Mouse (Mus musculus): ENCODE data around the gene Fgfr2.
"Not testable (repeated sequence)": the region's sequence is repeated elsewhere in the genome, so short reads cannot be mapped to it uniquely, and the experiment has no call there.

The Fgfr2 gene

GRCm38 (mm10) chr7:132480696-132481306 is 642.3 kb downstream of the Fgfr2 start:
- DNase-seq, result no peak

- no peak for DNase-seq
Measured at GRCm38 (mm10) chr7:132478295-132478809, 644.8 kb downstream of the Fgfr2 start.

GRCm38 (mm10) chr7:132477753-132478152 is 645.4 kb downstream of the Fgfr2 start:
- no peak for DNase-seq

DNA sequence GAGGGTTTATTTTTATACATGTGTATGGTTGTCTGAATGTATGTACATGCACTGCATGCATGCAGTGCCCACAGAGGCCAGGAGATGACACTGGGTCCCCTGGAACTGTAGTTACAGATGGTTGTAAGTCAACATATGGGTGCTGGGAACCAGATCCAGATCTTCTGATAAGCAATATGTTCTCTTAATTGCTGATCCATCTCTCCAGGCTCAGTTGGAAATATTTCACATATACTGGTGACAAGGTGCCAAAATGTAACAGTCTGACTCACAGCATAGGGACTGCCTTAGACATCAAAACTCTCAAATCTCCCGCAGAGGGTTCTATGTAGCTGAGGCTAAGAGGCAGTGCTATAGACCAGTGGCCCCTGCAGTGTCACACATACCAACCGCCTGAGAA is 646.7 kb downstream of the Fgfr2 start:
- no peak for DNase-seq

DNA sequence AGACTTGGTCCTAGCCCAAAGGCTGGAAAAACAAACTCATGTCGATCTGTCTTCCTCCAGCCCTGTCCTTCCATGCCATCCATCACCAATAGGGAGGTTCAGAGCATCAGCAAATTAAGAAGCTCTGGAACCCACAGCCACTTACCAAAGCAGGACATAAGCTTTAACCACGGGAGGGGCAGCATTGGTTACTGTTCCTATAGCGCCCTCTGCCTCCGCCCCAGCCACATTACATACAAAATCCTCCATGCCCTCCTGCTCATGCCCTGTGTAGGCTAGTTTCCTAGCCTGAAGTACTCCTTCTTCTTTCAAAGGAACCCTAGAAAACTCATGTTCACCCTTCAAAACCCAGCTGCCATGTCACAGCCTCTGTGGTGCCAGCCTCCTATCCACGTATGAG is 648.1 kb downstream of the Fgfr2 start:
- DNase-seq, result peak; percentile 79

- peak; percentile 68 for DNase-seq
Measured at GRCm38 (mm10) chr7:132471327-132471726, 651.8 kb downstream of the Fgfr2 start.

GRCm38 (mm10) chr7:132468391-132468790 is 654.8 kb downstream of the Fgfr2 start:
- no peak for DNase-seq

DNA sequence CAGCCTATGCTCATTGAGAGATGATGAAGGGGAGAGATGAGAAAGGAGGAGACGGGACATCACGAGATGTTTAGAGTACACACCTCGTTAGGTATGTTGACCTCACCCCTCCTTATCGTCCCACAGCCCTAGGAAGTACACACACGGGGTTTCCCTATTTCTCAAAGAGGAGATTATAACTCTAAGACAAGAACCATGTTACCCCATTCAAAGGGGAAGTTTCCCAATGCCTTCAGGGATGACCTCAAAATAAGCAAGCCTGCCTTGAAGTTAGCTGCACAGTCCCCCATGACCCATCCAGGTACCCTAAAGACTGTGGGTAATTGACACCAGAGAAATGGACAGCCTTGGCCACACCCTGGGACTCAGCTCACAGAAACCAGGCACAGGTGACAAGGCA is 657.3 kb downstream of the Fgfr2 start:
- no peak for DNase-seq

DNA sequence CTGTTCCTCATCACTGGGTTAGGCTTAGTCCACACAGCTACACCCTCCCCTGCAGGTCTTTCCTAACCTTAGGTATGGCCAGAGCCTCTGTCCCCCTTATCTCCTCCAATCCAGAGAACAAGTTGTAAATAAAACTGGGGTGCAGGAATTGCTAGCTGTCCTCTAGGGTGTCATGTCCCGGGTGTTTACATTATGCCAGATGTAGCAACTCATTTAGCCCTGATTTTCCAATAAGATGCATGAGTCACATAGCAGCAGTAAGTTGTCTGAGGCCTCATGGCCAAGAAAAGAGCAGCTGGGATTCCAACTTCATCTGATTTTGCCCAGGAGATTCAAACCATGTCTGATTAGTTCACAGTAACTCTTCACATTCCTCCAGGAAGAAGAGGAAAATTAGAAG is 658.3 kb downstream of the Fgfr2 start:
- no peak for DNase-seq

DNA sequence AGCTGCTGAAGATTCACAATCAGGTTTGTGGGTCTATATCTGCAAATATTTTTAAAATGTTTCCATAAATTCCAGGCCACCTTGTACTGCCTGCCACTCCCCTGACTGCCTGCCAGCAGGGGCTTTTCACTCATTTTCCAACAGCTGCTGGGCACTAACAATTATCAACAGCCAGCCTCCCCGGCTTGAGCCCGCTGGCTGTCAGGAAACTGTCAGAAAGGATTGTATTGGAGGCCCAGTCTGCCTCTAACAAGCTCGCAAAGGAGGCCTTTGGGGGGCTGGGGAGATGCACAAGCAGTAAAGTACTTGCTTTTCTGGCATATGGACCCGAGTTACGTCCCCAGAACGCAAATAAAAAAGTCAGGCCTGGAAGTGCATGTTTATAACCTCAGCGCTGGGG is 664.7 kb downstream of the Fgfr2 start:
- DNase-seq, result no peak

- DNase-seq, result no peak
Measured at GRCm38 (mm10) chr7:132455071-132455720, 668.0 kb downstream of the Fgfr2 start.

DNA sequence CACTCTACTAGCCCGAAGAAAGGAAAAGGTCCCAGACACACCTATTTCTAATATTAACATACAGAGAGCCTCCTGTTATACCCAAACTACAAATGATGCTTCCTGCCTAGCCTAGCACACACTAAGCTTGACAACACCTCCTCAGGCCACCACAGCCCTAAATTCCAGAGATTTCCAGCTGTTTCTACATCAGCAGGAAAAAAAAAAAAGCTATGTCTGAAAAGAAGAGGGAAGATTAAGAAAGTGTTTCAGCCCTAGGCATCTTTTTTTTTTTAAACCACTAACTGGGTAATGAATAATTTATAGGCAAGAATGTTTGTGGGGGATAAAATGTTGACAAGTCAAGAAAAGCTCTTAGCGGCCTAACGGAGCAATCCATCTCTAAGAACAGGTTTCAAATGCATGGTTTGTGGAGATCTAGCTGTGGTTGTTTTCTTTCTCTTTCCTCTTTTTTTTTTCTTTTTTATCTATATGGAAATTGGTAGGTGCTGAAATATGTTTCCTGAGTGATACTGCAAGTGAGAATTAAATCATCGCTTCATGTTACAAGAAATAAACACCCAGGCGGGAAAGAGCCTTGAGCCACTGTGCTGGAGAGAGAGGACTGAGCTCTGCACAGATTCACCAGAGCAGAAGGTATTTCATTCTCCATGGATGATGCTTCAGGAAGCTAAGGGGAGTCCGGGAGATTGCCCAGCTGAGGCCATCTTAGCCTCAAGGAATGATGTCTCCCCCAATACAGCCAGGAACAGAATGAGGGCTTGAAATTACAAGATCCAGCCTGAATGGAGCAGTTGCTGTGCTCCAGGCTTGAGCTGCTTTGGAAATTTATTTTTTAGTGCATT is 673.0 kb downstream of the Fgfr2 start:
- DNase-seq, result no peak

DNA sequence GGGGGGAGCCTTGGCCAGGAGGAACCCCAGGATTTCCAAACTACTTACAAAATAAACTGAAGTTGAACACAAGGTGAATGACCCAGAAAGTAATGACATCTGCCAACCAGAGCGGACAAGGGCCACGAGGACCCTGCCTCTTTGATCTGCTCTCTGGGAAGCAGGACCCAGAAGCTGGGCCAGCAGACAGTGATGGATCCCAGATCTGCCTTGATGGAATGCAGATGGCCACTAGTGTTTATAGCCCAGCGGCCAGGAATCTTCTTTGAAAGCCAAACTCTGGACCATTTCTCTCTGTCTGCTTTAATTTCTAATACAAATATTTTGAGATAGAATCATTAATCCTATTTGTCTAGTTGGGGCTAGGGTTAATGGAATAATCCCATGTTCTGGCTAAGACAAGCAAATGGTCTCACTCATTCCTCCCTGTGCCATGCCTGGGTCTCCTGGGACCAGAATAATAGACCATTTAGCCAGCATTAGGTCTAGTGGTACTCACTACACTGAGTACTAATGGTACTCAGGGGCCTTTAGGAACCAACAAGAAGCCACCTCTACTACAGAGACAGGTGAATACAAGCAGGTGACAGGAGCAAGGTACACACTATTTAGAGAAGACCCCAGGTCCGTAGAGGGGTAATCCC is 674.5 kb downstream of the Fgfr2 start:
- DNase-seq, result no peak

- DNase-seq, result no peak
Measured at GRCm38 (mm10) chr7:132447558-132447957, 675.6 kb downstream of the Fgfr2 start.

- DNase-seq, result no peak
Measured at GRCm38 (mm10) chr7:132446841-132447240, 676.3 kb downstream of the Fgfr2 start.

- no peak for DNase-seq
Measured at GRCm38 (mm10) chr7:132444221-132444620, 678.9 kb downstream of the Fgfr2 start.

DNA sequence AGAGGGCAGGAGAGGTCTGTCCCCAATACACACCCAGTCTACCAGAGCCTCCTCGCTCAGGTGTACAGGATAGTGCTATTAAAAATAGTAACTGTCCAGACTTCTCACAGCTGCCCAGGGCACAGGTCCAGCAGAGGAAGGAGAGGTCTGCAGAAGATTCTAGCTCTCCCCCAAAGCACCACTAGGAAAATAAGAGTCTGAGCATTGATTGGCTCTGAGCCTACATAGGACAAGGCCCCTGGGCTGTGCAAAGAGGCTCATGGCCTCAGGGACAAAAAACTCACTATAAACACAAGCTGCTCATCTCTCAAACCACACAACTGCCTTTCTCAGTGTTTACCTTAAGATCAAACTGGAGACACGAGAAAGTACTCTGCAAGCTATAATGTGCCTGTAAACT is 679.4 kb downstream of the Fgfr2 start:
- no peak for DNase-seq

GRCm38 (mm10) chr7:132443134-132443533 is 680.0 kb downstream of the Fgfr2 start:
- no peak for DNase-seq

DNA sequence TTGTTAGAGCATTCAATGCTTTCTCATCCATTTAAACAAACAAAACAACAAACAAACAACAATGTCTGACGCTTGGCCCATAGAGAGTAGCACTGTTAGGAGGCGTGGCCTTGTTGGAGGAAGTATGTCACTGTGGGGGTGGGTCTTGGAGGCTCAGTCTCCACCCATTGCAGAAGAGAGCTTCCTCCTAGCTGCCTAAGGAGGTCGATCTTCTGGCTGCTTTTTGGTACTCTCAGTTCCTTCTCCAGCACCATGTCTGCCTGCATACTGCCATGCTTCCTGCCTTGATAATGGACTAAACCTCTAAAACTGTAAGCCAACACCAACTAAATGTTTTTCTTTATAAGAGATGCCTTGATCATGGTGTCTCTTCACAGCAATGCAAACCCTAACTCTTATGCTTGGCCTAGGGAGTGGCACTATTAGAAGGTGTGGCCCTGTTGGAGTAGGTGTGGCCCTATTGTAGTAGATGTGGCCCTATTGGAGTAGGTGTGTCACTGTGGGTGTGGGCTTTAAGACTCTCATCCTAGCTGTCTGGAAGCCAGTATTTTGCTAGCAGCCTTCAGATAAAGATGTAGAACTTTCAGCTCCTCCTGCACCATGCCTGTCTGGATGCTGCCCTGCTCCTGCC is 680.9 kb downstream of the Fgfr2 start:
- not testable (repeated sequence) for DNase-seq

DNA sequence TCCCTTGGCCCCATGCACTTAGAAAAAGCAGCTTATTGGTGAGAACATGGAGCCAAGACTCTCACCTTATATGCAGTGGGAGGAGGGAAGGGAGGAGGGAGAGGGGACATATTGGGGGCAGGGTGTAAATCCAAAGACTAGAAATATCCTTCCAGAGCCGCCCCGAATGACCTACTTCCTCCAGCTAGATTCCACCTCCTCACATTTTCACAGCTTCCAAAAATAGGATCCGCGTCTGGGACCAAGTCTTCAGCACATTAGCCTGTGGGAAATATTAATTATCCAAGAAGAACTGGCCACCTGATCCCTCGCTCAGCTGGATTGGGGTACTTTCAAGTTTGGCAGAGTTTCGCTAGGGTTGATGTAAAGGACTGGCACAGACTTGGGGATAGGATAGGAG is 683.2 kb downstream of the Fgfr2 start:
- no peak for DNase-seq

- DNase-seq, result no peak
Measured at GRCm38 (mm10) chr7:132438060-132438459, 685.1 kb downstream of the Fgfr2 start.

DNA sequence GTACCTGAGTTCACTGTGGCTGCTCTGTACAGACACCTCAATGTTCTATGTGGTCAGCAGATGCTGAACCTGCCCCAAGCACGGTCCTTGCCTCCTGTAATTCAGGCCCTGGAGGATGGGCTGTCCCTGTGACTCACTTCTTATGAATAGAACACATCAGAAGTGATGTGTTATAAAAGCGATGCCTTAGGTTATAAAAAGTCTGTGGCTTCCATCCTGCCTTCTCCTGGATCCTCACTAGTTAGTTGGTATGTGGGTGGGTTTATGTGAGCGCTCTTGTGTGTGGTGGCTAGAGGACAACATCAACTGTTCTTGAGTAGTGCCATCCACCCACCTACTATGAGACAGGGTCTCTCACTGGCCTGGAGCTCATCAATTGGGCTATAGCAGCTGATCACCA is 685.7 kb downstream of the Fgfr2 start:
- no peak for DNase-seq

Data from kidney, adult 18-20 months (tissue).